Mouse (Mus musculus) cerebellum, postnatal 4 days (tissue): Measurements from ENCODE around the gene Stk11.
A peak's percentile ranks its signal among the peaks of the same experiment; 100 is the strongest.
"Not testable (repeated sequence)": the region's sequence is repeated elsewhere in the genome, so short reads cannot be mapped to it uniquely, and the experiment has no call there.

ENCODE experiments used
- DNase-seq, 2 experiments: peaks; one replicate each; pipeline ENCODE4 v3.0.0; 2022; ENCODE audit warnings: low spot score in 2 of 2, mixed read lengths in 1 of 2

Stk11 gene

DNA sequence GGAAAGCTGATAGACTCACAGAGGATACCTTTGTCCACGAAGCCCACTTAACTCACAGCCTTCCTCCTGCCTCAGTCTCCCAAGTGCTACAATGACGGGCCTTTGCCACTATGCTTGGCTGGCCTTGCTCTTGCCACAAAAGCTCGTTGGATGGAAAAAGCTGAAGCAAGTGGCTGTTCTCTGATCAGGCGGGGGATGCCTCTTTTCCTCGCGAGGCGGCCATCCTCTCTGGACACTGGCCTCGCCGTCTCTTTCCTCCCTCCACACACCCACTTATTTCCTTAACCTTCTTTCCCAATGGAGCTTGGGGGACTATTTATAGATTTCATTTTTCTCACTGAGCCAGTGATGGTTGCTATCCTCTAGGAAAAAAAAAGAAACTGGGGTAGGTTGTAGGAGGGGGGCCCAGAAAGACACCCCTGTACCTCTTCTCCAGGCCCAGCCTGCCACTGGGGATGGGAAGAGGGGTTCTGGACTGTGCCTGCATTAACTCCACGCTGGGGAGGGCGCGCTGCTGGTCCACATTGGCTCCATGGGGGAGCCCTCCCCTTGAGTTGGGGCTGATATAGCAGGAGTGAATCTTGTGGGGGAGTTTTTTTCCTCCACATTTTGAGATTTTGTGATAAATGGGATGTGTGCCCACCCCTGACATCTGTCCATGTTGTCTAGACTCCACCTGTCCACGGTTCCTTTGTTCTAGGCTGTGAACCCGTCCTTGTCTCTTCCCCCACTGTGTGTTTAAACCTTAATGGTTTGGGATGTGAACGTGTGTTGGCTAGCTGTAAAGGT lies 41.7 kb downstream of the Stk11 start:
- no peak for DNase-seq

DNA sequence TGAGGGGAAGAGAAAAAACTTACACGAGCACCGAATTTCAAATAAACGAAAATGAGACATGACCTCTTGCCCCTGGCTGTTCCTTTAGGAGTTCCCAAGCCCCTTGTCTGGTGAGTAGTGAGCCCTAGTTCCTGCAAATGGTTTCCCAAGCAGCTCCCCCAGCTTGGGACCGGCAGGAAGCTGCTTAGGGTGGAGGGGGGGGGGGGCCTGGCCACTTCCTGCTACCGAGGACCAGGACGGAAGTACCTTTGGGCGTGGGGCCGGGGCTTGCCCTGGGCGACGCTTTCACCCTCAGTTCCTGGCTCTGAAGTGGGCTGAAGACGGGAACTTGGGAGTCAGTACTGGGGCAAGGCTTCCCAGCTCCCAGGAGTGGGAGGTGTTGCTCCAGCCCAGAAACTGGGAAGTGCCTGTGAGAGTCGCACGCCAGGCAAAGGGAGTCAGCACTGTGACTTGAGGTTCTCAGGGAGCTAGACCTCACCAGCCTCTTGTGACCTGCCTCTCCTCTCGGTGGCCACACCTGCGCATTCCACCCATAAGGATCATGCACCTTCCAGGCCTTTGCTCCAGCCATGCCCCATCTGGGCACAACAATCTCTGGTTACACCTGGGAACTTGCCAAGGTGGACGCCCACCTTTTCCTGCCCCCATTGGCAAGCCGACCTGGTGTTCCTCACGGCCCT lies 42.8 kb downstream of the Stk11 start:
- DNase-seq = no peak

DNA sequence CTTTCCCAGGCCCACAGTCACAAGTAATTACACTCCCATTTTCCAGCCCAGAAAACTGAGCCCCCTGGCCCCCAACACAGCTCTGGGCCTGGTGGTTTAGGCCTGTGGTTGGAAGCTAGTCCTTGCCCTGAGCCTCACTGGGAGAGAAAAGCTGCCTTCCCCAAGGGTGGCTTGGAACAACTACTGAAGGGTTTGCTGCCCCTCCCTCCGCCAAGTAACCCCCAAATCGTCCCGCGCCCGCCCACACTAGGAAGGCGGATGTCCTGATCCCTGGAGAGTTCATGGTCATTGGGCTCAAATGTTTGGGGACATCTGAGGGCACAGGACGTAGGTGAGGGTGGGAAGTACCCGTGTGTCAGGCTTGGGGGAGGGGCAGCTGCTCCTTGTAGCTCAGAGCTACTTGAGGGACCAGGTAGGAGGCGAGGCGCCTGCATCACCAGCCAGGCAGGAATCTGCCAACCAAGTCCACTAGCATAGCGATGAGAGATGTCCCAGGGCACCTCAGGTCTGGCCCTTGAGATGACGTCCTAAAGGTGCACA lies 43.5 kb downstream of the Stk11 start:
- DNase-seq = no peak

- DNase-seq = peak; percentile 94 to 98
Measured at GRCm38 (mm10) chr10:80159561-80160454, 44.2 kb downstream of the Stk11 start.

GRCm38 (mm10) chr10:80160455-80161371 lies 45.1 kb downstream of the Stk11 start:
- peak in 1 of 2 experiments; percentile 81 for DNase-seq

GRCm38 (mm10) chr10:80161522-80162242 lies 46.1 kb downstream of the Stk11 start:
- no peak for DNase-seq

GRCm38 (mm10) chr10:80162243-80162608 lies 46.6 kb downstream of the Stk11 start:
- no peak for DNase-seq

- no peak for DNase-seq
Measured at GRCm38 (mm10) chr10:80162716-80163299, 47.2 kb downstream of the Stk11 start.

GRCm38 (mm10) chr10:80163721-80164120 lies 48.1 kb downstream of the Stk11 start:
- no peak for DNase-seq

DNA sequence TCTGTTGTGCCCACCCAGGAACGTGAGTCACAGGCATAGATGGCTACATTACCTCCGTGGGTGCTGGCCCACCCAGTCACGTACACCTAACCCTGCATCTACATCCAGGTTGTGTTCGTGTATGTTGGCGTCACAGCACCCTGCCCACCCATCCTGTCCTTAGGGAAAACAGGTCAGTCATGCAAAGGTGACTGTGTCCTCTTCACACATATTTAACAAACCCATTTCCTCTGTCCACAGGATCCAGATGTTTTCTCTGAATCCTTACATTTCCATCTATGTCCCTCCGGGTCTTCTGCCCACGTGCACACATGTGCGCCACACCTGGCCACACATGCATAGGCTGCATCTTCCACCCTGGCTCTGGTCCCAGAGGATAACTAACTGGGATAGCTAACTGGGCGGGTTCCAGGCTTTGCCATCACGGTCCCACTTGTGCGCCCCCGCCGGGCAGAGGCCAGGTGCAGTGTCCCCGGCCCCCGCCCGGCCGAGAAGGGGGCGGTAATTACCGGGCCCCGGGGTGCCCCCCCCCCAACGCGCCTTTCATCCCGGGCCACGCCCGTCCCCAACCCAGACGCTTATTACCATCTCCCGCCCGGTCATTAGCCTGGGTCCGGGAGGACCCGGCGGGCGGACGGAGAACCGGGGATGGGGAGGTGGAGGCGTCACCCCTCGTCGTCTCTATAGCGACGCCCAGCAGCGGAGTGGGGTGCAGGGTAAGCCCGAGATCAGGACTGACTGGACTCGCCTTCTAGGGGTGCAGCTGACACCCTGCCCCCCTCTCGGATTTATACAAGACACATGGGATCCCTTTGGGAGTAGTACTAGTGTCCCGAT lies 48.8 kb downstream of the Stk11 start:
- DNase-seq = no peak

- DNase-seq = peak; percentile 96 to 98
Measured at GRCm38 (mm10) chr10:80164998-80165344, 49.4 kb downstream of the Stk11 start.

GRCm38 (mm10) chr10:80165392-80166128 lies 50.0 kb downstream of the Stk11 start, which contains the start of gene Cirbp:
Cirbp (plus strand) TSS chr10:80165985.
- DNase-seq = no peak

DNA sequence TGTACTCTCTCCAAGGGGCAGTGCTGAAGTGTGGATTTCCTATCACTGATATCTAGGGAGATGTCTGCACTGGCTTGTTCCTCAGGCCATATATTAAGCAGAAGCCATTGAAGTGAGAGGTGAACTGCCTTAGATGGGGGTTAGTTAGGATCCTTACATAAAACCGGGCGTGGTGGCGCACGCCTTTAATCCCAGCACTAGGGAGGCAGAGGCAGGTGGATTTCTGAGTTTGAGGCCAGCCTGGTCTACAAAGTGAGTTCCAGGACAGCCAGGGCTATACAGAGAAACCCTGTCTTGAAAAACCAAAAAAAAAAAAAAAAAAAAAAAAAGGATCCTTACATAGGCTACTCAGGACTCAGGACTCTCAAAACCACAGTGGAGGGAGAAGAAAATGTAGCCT lies 50.5 kb downstream of the Stk11 start:
- not testable (repeated sequence) for DNase-seq

GRCm38 (mm10) chr10:80167460-80168037 lies 51.9 kb downstream of the Stk11 start:
- DNase-seq = peak; percentile 99

DNA sequence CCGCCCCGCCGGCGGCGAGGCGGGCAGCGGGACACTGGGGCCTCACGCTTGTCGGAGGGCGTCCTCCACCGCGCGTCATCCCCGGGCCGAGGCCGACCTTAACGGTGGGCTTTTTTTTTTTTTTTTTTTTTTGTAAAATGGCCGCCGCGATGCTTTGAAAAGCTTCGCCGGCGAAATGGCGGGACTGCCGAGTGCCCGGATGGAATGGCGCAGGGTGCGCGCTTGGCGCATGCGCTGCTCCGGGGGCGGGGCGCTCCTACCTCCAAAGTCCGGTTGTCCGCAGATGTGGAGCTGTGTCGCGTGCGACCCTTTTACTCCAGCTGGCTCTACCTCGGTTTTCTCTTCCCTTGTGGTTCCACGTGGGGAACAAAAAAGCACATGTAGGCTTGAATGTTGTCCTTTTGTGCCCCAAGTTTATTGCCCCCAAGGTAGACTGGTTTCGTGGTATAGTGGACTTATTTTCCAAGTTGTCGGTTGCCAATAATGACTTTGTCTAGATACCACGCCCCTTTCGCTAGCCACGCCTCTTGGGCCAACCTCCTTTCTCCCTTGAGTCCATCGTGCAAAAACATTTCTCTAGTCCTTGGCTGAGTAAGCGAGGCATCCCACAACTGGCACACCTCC lies 52.5 kb downstream of the Stk11 start:
- peak; percentile 92 to 93 for DNase-seq

GRCm38 (mm10) chr10:80169070-80169469 lies 53.5 kb downstream of the Stk11 start:
- DNase-seq = no peak

- DNase-seq = no peak
Measured at GRCm38 (mm10) chr10:80169651-80170050, 54.0 kb downstream of the Stk11 start.
